Mouse (Mus musculus): ENCODE measurements around the gene Naxd. TPM values are rescaled to one million over a fixed set of nuclear protein-coding genes. Genes with fewer than 3 reads are reported as not detected.

The Naxd gene
- total RNA-seq (2021): 10 to 100 TPM; 62.7 to 69.0 TPM
- long read RNA-seq, experiment 1, transcript Naxd-201 (10 exons, 1,359 nt): minor isoform, 10 of 56 reads
- long read RNA-seq, experiment 1, transcript Naxd-202 (10 exons, 1,307 nt): major isoform, 32 of 56 reads
- long read RNA-seq, experiment 1, partial matches to known transcripts: 3 of 56 reads
- long read RNA-seq, experiment 1, other reads (novel, unspliced or antisense): 9 of 56 reads
- long read RNA-seq, experiment 2, transcript Naxd-201 (10 exons, 1,359 nt): minor isoform, 13 of 63 reads
- long read RNA-seq, experiment 2, transcript Naxd-202 (10 exons, 1,307 nt): major isoform, 33 of 63 reads
- long read RNA-seq, experiment 2, partial matches to known transcripts: 4 of 63 reads
- long read RNA-seq, experiment 2, other reads (novel, unspliced or antisense): 10 of 63 reads

GRCm38 (mm10) chr8:11497017-11497990 is at the start of gene Naxd:
TSS of gene Naxd (plus strand) at chr8:11497506.
- Histone ChIP-seq H3K4me3 (peak within 1 kb of the TSS; percentile 83), H3K27ac (peak within 1 kb of the TSS; percentile 96)
- TF ChIP-seq CTCF (conservative IDR thresholded peaks at IDR 0.05): 0 out of 2 replicates have a peak, but pooled peaks have one; percentile 22
- DNase-seq (ENCODE audit: low spot score in 2 of 2): peak; percentile 88 to 90

- no peak for DNase-seq (ENCODE audit: low spot score in 2 of 2)
- TF ChIP-seq CTCF (conservative IDR thresholded peaks at IDR 0.05): no peak
- Histone ChIP-seq H3K27ac (no peak overlapping the region), H3K4me3 (no peak overlapping the region)
Observed at GRCm38 (mm10) chr8:11447910-11448570, 49.3 kb upstream of the Naxd start.

- TF ChIP-seq CTCF (conservative IDR thresholded peaks at IDR 0.05): peak; percentile 84
- Histone ChIP-seq H3K27ac (no peak overlapping the region), H3K4me3 (no peak overlapping the region)
- peak in 1 of 2 experiments; percentile 44 for DNase-seq (ENCODE audit: low spot score in 2 of 2)
Observed at GRCm38 (mm10) chr8:11450184-11451113, 46.9 kb upstream of the Naxd start.

- no peak for DNase-seq (ENCODE audit: low spot score in 2 of 2)
- Histone ChIP-seq H3K4me3 (no peak overlapping the region), H3K27ac (no peak overlapping the region)
- no peak for TF ChIP-seq CTCF (conservative IDR thresholded peaks at IDR 0.05)
Observed at GRCm38 (mm10) chr8:11452152-11452551, 45.2 kb upstream of the Naxd start.

GRCm38 (mm10) chr8:11452559-11452958 is 44.7 kb upstream of the Naxd start:
- peak overlapping the region; percentile 36; the same call in 1 of the 2 replicates for H3K27ac ChIP-seq
- no peak overlapping the region for H3K4me3 ChIP-seq
- TF ChIP-seq CTCF (conservative IDR thresholded peaks at IDR 0.05): no peak
- DNase-seq (ENCODE audit: low spot score in 2 of 2): no peak

- no peak for DNase-seq (ENCODE audit: low spot score in 2 of 2)
- no peak for TF ChIP-seq CTCF (conservative IDR thresholded peaks at IDR 0.05)
Observed at GRCm38 (mm10) chr8:11452974-11453373, 44.3 kb upstream of the Naxd start.

GRCm38 (mm10) chr8:11454228-11454627 is 43.1 kb upstream of the Naxd start:
- no peak for TF ChIP-seq CTCF (conservative IDR thresholded peaks at IDR 0.05)
- Histone ChIP-seq H3K27ac (no peak overlapping the region), H3K4me3 (no peak overlapping the region)
- no peak for DNase-seq (ENCODE audit: low spot score in 2 of 2)

More at GRCm38 (mm10) chr8:11452974-11453373, 44.3 kb upstream of the Naxd start:
- H3K4me3 ChIP-seq: no peak overlapping the region
- peak overlapping the region; percentile 36; the same call in 1 of the 2 replicates for H3K27ac ChIP-seq

GRCm38 (mm10) chr8:11457278-11457677 is 40.0 kb upstream of the Naxd start:
- no peak overlapping the region for H3K27ac ChIP-seq

GRCm38 (mm10) chr8:11457981-11458836 is 39.1 kb upstream of the Naxd start:
- no peak for DNase-seq (ENCODE audit: low spot score in 2 of 2)
- Histone ChIP-seq H3K4me3 (no peak overlapping the region), H3K27ac (no peak overlapping the region)
- TF ChIP-seq CTCF (conservative IDR thresholded peaks at IDR 0.05): no peak

More at GRCm38 (mm10) chr8:11457278-11457677, 40.0 kb upstream of the Naxd start:
- TF ChIP-seq CTCF (conservative IDR thresholded peaks at IDR 0.05): no peak
- no peak for DNase-seq (ENCODE audit: low spot score in 2 of 2)
- H3K4me3 ChIP-seq: no peak overlapping the region

- H3K4me3 ChIP-seq: no peak overlapping the region
- no peak for TF ChIP-seq CTCF (conservative IDR thresholded peaks at IDR 0.05)
- H3K27ac ChIP-seq: no peak overlapping the region
- no peak for DNase-seq (ENCODE audit: low spot score in 2 of 2)
Observed at GRCm38 (mm10) chr8:11459016-11459415, 38.3 kb upstream of the Naxd start.

GRCm38 (mm10) chr8:11460934-11461333 is 36.4 kb upstream of the Naxd start:
- DNase-seq (ENCODE audit: low spot score in 2 of 2): peak in 1 of 2 experiments; percentile 15
- Histone ChIP-seq H3K4me3 (no peak overlapping the region), H3K27ac (no peak overlapping the region)
- no peak for TF ChIP-seq CTCF (conservative IDR thresholded peaks at IDR 0.05)
